Mouse (Mus musculus) hindbrain, embryonic 14.5 days (tissue): ENCODE data around the gene Mpp2. TPM values are rescaled to one million over a fixed set of nuclear protein-coding genes. Genes with fewer than 3 reads are reported as not detected.

ENCODE experiments used
- ATAC-seq: fragments of 200-750 bp; cut with Nextera tagmentation; 2 replicates; pipeline ENCODE4 v1.8.0; 2017; ENCODE audit warnings: moderate number of reproducible peaks, mild to moderate bottlenecking, moderate TSS enrichment, moderate library complexity; ENCODE audit not compliant: low FRiP score
- DNase-seq: peaks from one replicate; pipeline ENCODE4 v3.0.0-alpha.2; 2015; ENCODE audit warnings: low spot score
- H3K27ac ChIP-seq: fragments of 300-500 bp; sonication (generic); 2 replicates; pipeline ENCODE4 v1.5.1; 2014; ENCODE audit warnings: mild to moderate bottlenecking, moderate library complexity
- H3K27me3 ChIP-seq: fragments of 300-500 bp; sonication (generic); 2 replicates; pipeline ENCODE4 v1.6.1; 2014; ENCODE audit warnings: mild to moderate bottlenecking, low read length, mixed read lengths; ENCODE audit not compliant: control insufficient read depth, insufficient read depth
- H3K36me3 ChIP-seq: fragments of 300-500 bp; sonication (generic); replicated peaks from 2 replicates; pipeline ENCODE4 v1.6.1; 2014; ENCODE audit not compliant: control insufficient read depth, insufficient read depth
- H3K4me1 ChIP-seq: fragments of 300-500 bp; sonication (generic); replicated peaks from 2 replicates; pipeline ENCODE4 v1.6.1; 2014; ENCODE audit warnings: antibody characterized with exemption, low read length, mixed read lengths; ENCODE audit not compliant: control insufficient read depth, insufficient read depth
- H3K4me2 ChIP-seq: fragments of 300-500 bp; sonication (generic); replicated peaks from 2 replicates; pipeline ENCODE4 v1.6.1; 2014; ENCODE audit warnings: mild to moderate bottlenecking, moderate library complexity
- H3K4me3 ChIP-seq: fragments of 300-500 bp; sonication (generic); replicated peaks from 2 replicates; pipeline ENCODE4 v1.5.1; 2014; ENCODE audit warnings: mild to moderate bottlenecking, low read length
- H3K9ac ChIP-seq: fragments of 300-500 bp; sonication (generic); 2 replicates; pipeline ENCODE4 v1.6.1; 2014
- H3K9me3 ChIP-seq: fragments of 300-500 bp; sonication (generic); 2 replicates; pipeline ENCODE4 v1.6.1; 2016; ENCODE audit warnings: low read length; ENCODE audit not compliant: control insufficient read depth
- WGBS: fragments of 180-500 bp; shearing (Covaris S2); extraction: QIAGEN DNeasy Blood & Tissue Kit; methylation state at CpG from one replicate; pipeline ENCODE4 v1.1.7; 2014; 5-methylcytosine and 5-hydroxymethylcytosine counted together
- polyA plus RNA-seq: library from polyadenylated mRNA; unstranded; fragments of >200 nt; fragmentation: Nextera tagmentation; extraction: Ambion mirVana; gene quantifications from 2 replicates; pipeline ENCODE4 v1.2.1, GENCODE M21; 2014

Mpp2 gene
- polyA plus RNA-seq: 24.3 and 24.6 TPM in 2 replicates

DNA sequence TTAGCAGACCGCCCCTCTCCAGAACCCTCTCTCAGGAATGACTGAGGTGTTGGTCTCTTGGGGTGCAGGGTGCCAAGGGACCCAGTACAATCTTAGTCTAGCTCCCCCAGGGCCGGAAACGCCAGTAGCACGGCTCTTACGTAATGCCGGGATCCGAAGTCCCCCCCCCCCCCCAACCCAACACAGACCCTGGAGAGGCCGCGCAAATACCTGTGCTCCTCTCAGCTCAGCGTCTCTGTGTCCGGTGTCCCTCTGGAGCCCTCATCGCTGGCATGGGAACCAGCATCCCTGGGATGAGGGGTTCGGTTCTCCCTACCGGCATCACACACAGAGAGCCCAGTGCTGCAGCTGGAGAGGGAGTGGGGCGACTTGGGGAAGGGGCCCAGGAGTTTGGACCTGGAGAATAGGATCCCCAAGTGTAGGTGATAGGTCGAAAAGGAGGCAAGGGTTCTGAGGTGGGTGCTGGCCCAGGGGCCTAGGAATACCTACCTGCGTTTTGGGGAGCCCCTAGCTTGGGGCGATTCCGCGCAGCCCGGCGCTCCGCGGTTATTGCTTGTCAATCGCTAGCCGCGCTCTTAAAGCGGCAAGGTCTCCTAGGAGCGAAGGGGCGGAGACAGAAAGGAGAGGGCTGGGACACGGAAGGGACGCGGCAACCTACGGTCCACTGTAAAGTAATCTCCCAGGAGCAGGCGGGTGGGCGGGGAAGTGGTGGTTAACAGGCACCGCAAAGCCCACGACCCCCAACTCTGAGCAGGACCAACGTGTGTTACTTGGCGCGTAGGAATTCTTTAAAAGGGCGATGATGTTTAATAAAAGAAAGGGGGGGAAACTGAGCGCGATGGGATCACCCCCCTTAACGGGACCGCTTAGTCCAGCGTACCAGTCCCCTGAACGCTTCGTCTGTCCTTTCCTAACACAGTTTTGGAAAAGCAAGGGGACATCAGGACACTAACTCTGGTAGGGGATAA lies at the start of gene Mpp2:
Mpp2 (minus strand) TSS at position 585 of the 968 bp plus-strand sequence.
- peak; percentile 49 for ATAC-seq
- H3K27me3 ChIP-seq: no peaks in the 10 kb centered on the region

DNA sequence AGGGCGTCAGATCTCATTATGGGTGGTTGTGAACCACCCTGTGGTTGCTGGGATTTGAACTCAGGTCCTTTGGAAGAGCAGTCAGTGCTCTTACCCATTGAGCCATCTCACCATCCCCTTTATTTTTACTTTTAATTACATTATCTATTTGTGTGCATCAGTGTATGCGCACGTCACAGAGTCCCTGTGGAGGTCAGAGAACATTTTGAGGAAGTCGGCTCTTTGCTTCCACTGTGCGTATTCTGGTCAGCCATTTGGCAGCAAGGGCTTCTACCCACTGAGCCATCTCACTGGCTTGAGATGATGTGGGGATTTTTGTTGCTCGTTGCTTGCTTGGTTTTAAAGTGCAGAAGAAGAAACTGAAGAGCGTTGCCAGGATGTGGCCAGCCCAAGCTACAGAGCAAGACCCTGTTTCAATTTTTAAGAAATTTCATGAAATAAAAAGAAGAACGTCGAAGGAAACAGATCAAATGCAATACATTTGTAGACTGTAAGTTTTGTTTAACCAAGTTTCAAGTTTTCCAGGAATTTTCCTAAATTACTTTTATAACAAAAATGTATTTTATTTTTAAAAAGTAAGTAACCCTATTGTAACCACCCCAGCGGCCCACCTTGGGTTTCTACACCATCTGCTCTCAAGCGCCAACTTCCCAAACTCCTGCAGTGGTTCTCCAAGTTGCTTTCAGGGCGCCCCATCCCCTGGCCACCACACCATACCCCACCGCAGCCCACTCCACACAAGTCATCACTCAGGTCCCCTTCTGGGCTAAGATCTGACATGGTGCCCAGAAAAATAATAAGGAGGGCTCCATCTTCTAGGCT lies 49.5 kb upstream of the Mpp2 start:
- WGBS: 44% methylated on average over 13 of the region's 13 CpGs
- ATAC-seq: no peak; the same call in 1 of the 2 replicates

More for the DNA sequence above, at the start of gene Mpp2:
- no peaks in the 10 kb centered on the region for H3K9me3 ChIP-seq
- peaks cover 21% of the 10 kb centered on the region for H3K4me1 ChIP-seq
- H3K4me3 ChIP-seq: peak within 1 kb of the TSS; percentile 57
- peak within 1 kb of the TSS; percentile 73 for H3K4me2 ChIP-seq
- under 1% methylated on average over 49 of the region's 49 CpGs for WGBS
- peak within 1 kb of the TSS; percentile 98 for H3K27ac ChIP-seq
- peak; percentile 78 for DNase-seq
- H3K9ac ChIP-seq: peak within 1 kb of the TSS; percentile 82
- H3K36me3 ChIP-seq: peaks cover 6% of the 10 kb centered on the region; the same call in 1 of the 2 replicates

DNA sequence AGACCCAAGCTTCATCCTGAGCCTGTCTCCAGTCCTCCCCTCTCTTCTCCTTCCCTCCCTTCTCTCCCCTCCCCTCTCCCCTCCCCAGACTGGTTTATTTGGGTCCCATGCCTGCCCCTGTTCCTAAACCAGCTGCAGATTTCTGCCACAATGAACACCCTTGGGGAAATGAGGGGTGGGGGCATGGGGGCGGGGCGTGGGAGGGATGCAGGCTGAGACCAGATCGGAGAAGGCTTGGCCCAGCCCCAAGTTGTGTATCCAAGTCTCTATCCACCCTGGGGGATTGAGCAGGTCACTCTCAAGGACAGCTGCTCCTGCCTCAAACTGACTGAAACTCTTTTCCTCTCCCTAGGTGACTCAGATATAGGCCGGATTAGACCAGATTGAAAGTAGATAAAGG lies 46.2 kb upstream of the Mpp2 start:
- Histone ChIP-seq H3K9me3 (no peaks in the 10 kb centered on the region), H3K9ac (no peak overlapping the region), H3K4me2 (no peak overlapping the region), H3K27me3 (no peaks in the 10 kb centered on the region; the same call in 1 of the 2 replicates), H3K4me3 (no peak overlapping the region), H3K4me1 (no peaks in the 10 kb centered on the region), H3K36me3 (no peaks in the 10 kb centered on the region), H3K27ac (no peak overlapping the region)
- WGBS: 19% methylated on average over 4 of the region's 4 CpGs
- ATAC-seq: no peak
- no peak for DNase-seq

More for the DNA sequence above, 49.5 kb upstream of the Mpp2 start:
- Histone ChIP-seq H3K4me1 (no peaks in the 10 kb centered on the region), H3K27ac (no peak overlapping the region), H3K27me3 (peaks cover 5% of the 10 kb centered on the region), H3K36me3 (no peaks in the 10 kb centered on the region), H3K9ac (0 out of 2 replicates have a peak overlapping the region, but pooled peaks have one; percentile 32), H3K9me3 (no peaks in the 10 kb centered on the region), H3K4me3 (peak overlapping the region; percentile 14; the same call in 1 of the 2 replicates), H3K4me2 (peak overlapping the region; percentile 52)
- DNase-seq: no peak

DNA sequence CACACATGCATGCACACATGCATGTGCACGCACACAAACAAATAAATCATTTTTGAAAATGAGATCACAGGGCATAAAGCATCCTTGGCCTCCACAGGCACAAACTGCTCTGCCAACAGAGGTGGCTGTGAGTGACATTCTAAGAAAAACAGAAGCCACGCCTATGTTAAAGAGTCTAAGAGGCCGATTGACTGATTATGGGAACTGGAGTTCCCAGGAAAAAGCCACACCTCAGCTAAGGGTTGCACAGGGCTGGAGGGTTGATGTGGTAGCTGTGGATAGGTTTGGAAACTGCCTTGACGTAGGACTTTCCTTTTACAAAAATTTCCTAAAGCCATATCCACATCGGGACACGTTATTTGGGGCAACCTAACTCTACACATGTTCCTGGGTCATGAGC lies 29.1 kb upstream of the Mpp2 start:
- no peak overlapping the region for H3K27ac ChIP-seq
- no peak overlapping the region for H3K9ac ChIP-seq
- no peaks in the 10 kb centered on the region for H3K4me1 ChIP-seq
- ATAC-seq (no peak), DNase-seq (no peak)
- no peak overlapping the region for H3K4me2 ChIP-seq
- H3K27me3 ChIP-seq: no peaks in the 10 kb centered on the region
- no peaks in the 10 kb centered on the region for H3K36me3 ChIP-seq
- WGBS: 92% methylated on average over 6 of the region's 6 CpGs
- no peak overlapping the region for H3K4me3 ChIP-seq
- no peaks in the 10 kb centered on the region for H3K9me3 ChIP-seq

DNA sequence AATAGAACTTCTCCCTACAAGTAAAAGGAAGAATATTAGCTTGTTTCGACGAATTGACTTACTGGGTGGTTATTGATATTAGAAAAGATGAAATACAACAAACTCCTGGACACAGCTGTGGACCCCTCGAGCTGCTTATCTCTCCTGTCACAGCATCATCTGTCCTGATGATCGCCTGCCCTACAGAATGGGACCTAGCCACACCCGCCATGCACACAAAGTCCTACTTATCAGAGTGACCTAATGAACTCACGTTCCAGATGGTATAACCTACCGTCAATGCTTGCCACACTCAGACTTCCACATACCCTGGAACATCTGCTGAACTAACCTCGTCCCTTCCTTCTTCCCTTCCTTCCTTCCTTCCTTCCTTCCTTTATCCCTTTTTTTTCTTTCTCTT lies 27.9 kb upstream of the Mpp2 start:
- DNase-seq: no peak
- 85% methylated on average over 8 of the region's 8 CpGs for WGBS

DNA sequence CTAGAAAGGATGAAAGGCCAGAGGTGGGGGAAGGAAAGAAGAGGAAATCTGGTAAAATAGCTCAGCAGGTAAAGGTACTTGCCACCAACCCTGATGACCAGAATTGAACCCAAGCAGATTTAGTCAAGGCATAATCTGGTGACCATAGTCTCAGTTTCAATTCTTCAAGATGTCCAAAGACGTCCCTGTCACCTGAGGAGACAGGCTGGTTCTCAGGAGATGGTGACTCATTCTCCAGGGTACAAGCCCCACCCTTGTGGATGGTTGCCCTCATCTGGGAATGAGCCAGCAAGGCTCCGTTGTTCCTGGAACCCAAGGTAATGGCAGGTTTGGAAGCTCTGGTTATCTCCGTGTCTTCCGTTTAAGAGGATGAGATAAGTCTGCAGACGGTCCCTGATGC lies 23.3 kb upstream of the Mpp2 start:
- Histone ChIP-seq H3K9ac (no peak overlapping the region), H3K9me3 (no peaks in the 10 kb centered on the region), H3K4me3 (no peak overlapping the region), H3K27ac (no peak overlapping the region), H3K4me2 (no peak overlapping the region), H3K27me3 (peaks cover 31% of the 10 kb centered on the region), H3K4me1 (no peaks in the 10 kb centered on the region), H3K36me3 (no peaks in the 10 kb centered on the region)
- no peak for ATAC-seq
- no peak for DNase-seq
- WGBS: 85% methylated on average over 5 of the region's 5 CpGs

More for the DNA sequence above, 27.9 kb upstream of the Mpp2 start:
- no peak for ATAC-seq
- Histone ChIP-seq H3K36me3 (no peaks in the 10 kb centered on the region), H3K9ac (no peak overlapping the region), H3K27me3 (no peaks in the 10 kb centered on the region), H3K4me3 (no peak overlapping the region), H3K27ac (no peak overlapping the region), H3K4me1 (no peaks in the 10 kb centered on the region), H3K9me3 (no peaks in the 10 kb centered on the region), H3K4me2 (no peak overlapping the region)

DNA sequence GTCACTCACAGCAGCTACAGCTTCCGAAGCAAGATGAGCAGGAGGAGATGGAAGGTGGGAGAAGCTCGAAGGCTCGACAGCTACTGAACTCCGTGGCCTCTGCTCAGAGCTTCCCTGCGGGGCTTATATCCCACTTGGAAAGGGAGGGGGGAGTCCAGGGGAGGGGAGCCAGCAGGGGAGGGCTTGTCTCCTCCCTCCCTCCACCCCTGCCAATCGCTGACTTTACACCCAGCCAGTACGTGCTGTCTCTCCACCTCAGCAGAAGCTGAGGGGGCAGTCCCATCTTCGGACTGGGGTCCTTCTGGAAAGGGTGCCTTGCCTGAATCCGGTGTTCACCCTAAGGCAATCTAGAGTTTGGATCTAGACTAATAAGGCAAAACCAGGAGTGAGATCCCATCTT lies 19.4 kb upstream of the Mpp2 start, which contains the start of gene Pyy:
Pyy (minus strand) TSS at position 101 of the 400 bp plus-strand sequence.
- Histone ChIP-seq H3K9me3 (no peaks in the 10 kb centered on the region), H3K4me2 (no peak within 1 kb of the TSS), H3K27me3 (peaks cover 64% of the 10 kb centered on the region), H3K4me1 (no peaks in the 10 kb centered on the region), H3K4me3 (no peak within 1 kb of the TSS; the same call in 1 of the 2 replicates), H3K27ac (no peak within 1 kb of the TSS), H3K9ac (no peak within 1 kb of the TSS), H3K36me3 (no peaks in the 10 kb centered on the region)
- ATAC-seq (no peak), DNase-seq (no peak)
- WGBS: 16% methylated on average over 9 of the region's 9 CpGs

DNA sequence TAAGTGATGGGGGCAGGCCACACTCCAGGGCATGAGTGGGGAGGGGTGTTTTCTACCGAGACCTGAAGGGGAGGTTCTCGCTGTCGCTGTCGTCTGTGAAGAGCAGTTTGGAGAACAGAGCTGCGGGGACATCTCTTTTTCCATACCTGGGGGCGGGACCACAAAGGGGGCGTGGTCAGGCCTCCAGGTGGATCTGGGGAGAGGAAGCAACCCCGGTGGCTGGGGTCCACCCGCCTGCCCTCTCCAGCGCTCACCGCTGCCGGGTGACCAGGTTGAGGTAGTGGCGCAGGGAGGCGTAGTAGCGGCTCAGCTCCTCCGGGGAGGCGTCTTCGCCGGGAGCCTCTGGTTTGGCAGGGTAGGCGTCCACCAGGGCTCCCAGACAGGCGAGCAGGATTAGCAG lies 18.6 kb upstream of the Mpp2 start:
- Histone ChIP-seq H3K4me2 (no peak overlapping the region), H3K4me3 (no peak overlapping the region; the same call in 1 of the 2 replicates), H3K9me3 (no peaks in the 10 kb centered on the region), H3K27ac (no peak overlapping the region), H3K9ac (no peak overlapping the region), H3K27me3 (peaks cover 64% of the 10 kb centered on the region), H3K4me1 (no peaks in the 10 kb centered on the region), H3K36me3 (no peaks in the 10 kb centered on the region)
- ATAC-seq: no peak
- 2% methylated on average over 21 of the region's 21 CpGs for WGBS
- DNase-seq: no peak
